Mouse (Mus musculus): ENCODE data around the gene Tmigd3.
A peak's percentile ranks its signal among the peaks of the same experiment; 100 is the strongest.

Gene Tmigd3

DNA sequence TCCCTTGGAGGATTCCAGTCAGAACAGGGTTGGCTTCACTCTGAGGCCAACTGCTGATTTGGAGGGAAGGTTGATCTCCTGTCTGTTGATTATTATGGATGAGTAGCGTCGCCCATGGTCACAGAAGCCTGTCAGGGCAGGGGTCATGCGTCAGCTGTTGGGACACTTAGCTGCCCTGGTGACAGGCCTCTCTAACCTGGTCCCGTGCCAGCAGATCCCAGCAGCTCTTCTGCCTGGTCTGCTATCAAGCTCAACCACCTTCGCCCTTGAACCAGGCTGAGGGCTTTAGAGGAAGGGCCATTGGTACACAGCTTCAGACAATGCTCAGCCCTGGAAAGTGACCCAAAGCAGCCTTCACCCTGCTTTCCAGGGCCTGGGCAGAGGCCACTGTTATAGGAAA lies 5.3 kb downstream of the Tmigd3 start:
- no peak for DNase-seq (ENCODE audit: low spot score in 2 of 2)

DNA sequence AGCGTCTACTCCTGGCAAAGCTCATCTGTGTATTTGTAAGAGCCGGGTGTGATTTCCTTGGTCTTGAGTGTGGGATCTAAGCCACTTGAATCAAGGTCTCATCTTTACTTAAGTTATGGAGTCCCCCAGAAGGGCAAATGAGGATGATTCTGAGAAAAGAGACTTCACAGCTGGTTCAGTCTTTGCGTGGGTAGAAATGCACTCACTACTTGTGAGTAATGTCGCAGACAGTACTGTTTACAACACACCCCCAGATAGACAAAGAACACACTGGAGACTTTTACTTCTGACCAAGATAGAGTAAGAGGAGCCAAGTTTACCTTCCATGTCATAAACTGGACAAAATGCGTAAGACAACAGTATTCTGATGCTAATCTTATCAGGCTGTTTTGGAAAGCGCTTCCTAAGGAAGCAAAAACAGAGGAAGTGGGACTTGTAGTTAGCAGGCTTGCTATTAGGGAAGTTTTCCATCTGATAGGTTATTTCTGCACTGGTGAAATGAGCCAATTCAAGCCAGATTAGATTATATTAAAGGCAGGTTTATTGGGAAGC lies 6.6 kb downstream of the Tmigd3 start:
- no peak for DNase-seq (ENCODE audit: low spot score in 2 of 2)

DNA sequence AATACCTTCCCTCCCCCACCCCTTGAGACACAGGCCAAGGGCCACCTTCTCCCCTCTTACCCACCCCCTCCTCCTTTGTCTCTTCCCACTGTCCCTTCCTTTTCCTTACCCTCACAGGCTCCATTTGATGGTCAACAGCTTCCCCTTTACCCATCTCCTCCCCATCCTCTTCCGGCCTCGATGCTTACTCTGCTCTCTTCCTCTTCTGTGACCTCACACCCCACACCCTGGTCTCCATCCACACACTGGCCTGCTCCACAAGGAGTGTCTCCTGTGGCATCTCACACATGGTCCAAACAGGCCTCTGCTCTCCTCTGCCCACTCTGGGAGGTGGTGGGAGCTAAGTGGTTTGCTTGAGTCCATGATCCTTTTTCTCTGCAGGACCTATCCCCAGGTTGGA lies 7.2 kb downstream of the Tmigd3 start:
- no peak for DNase-seq (ENCODE audit: low spot score in 2 of 2)

DNA sequence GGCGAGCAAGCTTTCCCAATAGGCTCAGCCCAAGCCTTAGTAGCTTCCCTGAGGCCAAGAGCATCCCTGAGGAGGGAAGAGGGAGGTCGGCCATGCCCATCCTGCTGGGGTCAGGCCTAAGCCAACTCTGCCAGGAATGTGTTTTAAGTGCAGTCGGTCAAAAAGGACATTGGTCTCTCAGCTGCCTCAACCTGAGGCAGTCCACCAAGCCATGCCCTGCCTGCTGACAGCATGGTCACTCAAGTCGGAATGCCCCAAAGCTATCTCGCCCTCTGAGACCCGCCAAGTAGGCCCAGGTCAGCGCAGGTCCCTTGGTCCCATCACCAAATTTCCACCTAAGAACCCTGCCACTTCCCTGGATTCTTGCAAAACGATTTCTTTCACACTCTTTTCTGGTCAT lies 8.0 kb downstream of the Tmigd3 start:
- no peak for DNase-seq (ENCODE audit: low spot score in 2 of 2)

GRCm38 (mm10) chr3:105880419-105880818 lies 9.7 kb downstream of the Tmigd3 start:
- no peak for DNase-seq (ENCODE audit: low spot score in 2 of 2)

GRCm38 (mm10) chr3:105882105-105882504 lies 11.4 kb downstream of the Tmigd3 start:
- no peak for DNase-seq (ENCODE audit: low spot score in 2 of 2)

DNA sequence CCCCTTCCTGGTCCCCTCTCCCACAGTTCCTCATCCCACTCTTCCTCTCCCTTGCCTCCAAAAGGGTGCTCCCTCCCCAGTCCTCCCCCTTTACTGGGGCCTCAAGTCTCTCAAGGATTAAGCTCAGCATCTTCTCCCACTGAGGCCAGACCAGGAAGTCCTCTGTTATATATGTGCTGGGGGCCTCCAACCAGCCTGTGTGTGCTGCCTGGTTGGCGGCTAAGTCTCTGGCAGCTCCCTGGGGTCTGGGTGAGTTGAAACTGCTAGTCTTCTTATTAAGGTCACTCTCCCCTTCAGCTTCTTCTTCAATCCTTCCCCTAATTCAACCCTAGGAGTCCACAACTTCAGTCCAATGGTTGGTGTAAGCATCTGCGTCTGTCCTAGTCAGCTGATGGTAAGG lies 12.4 kb downstream of the Tmigd3 start:
- DNase-seq (ENCODE audit: low spot score in 2 of 2): no peak

DNA sequence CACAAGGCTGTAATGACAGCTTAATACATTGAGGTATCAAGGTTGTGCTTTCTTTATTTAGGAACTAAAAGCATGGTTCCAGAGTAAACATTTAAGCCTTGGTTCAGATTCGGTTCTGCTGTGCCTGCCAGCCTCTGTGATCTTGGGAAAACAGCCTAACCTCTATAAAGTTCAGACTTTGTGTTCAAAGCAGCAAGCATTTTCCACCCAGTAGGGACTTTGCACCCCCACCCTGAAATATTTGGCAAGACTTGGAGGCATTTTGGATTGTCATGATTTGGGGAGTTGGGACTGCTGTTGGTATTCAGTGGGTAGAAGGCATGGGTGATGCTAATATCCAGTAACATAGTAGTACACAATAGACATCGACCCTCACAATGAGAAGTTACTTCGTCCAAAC lies 18.3 kb downstream of the Tmigd3 start:
- no peak for DNase-seq (ENCODE audit: low spot score in 2 of 2)

DNA sequence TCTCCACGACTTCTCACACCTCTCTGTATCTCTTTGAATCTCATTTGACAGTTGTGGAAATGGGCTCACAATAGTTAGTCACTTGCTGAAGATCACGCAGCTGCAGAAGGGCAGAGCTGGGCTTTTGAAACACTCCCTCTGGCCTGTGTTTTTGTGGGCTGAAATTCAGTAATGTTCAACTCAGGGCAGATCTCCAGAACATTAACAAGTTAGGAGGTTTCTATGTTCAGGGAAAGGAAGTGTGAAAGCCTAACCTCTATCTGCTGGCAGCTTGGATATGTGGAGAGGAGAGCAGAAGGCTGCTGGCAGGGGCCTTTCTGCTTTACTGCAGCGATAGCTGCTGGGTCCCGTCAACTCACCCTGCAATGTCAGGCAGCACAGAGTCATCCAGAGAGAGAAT lies 19.5 kb downstream of the Tmigd3 start:
- DNase-seq (ENCODE audit: low spot score in 2 of 2): no peak

DNA sequence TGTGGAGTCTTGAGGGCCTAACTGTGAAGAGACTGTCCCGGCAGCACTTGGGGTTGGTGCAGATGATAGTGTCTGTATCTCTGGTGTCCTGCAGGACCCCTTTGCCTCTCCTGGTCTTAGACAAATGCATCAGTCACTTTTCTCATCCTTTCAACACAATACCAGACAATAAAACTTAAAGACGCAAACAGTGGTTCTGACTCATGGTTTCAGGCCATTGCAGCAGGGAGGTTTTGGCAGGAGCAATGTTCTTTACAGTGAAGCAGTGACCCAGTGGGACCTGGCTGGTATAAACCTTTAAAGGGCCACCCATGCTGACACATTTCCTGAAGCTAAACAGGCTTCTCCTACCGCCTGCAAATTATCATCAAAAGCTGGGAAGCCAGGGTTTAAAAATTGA lies 20.4 kb downstream of the Tmigd3 start:
- no peak for DNase-seq (ENCODE audit: low spot score in 2 of 2)

- DNase-seq (ENCODE audit: low spot score in 2 of 2): no peak
These were observed 21.3 kb downstream of the Tmigd3 start for GRCm38 (mm10) chr3:105891760-105892571.

- DNase-seq (ENCODE audit: low spot score in 2 of 2): no peak
These were observed 22.1 kb downstream of the Tmigd3 start for GRCm38 (mm10) chr3:105892572-105893495.

- DNase-seq (ENCODE audit: low spot score in 2 of 2): no peak
These were observed 23.3 kb downstream of the Tmigd3 start for GRCm38 (mm10) chr3:105893941-105894391.

- no peak for DNase-seq (ENCODE audit: low spot score in 2 of 2)
These were observed 24.2 kb downstream of the Tmigd3 start for GRCm38 (mm10) chr3:105894601-105895592.

- DNase-seq (ENCODE audit: low spot score in 2 of 2): no peak
These were observed 26.1 kb downstream of the Tmigd3 start for GRCm38 (mm10) chr3:105896811-105897210.

DNA sequence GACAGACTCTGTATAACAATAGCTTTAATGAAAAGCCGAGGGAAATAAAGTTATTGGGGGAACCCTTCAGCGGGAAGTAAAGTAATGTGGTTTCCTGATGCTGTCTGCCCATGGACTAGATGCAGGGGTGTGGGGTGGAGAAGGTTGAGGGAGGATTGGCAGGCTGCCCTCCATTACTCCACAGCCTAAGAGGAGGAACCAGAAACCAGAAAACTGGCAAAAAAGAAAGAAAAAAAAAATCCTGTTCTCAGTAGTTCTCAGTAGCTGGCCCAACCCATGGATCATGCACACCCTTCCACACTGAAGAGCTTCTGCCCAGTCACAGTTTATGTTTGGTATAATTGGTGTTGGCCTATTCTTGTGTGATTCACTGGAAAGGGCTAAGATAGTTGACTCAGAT lies 27.6 kb downstream of the Tmigd3 start:
- no peak for DNase-seq (ENCODE audit: low spot score in 2 of 2)

GRCm38 (mm10) chr3:105898861-105899260 lies 28.2 kb downstream of the Tmigd3 start:
- no peak for DNase-seq (ENCODE audit: low spot score in 2 of 2)

- peak; percentile 56 to 75 for DNase-seq (ENCODE audit: low spot score in 2 of 2)
These were observed 28.9 kb downstream of the Tmigd3 start for GRCm38 (mm10) chr3:105899394-105900147.

GRCm38 (mm10) chr3:105900266-105900665 lies 29.6 kb downstream of the Tmigd3 start:
- no peak for DNase-seq (ENCODE audit: low spot score in 2 of 2)

GRCm38 (mm10) chr3:105900716-105901115 lies 30.0 kb downstream of the Tmigd3 start:
- DNase-seq (ENCODE audit: low spot score in 2 of 2): no peak

Data from right cerebral cortex, postnatal 36 days (tissue).